Mouse (Mus musculus) WW6 (cell line): ENCODE data around the gene Mdk.

ENCODE experiments used
- DNase-seq: peaks from one replicate; pipeline ENCODE4 v3.0.0-alpha.2; 2013; ENCODE audit warnings: low read depth, low spot score

Gene Mdk

GRCm38 (mm10) chr2:91913328-91914110, 18.6 kb downstream of the Mdk start:
- DNase-seq = no peak

GRCm38 (mm10) chr2:91912616-91913015, 19.5 kb downstream of the Mdk start:
- no peak for DNase-seq

GRCm38 (mm10) chr2:91906141-91906540, 26.0 kb downstream of the Mdk start:
- no peak for DNase-seq

GRCm38 (mm10) chr2:91904618-91905307, 27.3 kb downstream of the Mdk start:
- DNase-seq = no peak

GRCm38 (mm10) chr2:91903171-91903925, 28.7 kb downstream of the Mdk start:
- no peak for DNase-seq

- DNase-seq = no peak
Measured at GRCm38 (mm10) chr2:91902336-91902735, 29.8 kb downstream of the Mdk start.

- DNase-seq = no peak
Measured at GRCm38 (mm10) chr2:91900431-91900830, 31.7 kb downstream of the Mdk start.

- DNase-seq = no peak
Measured at GRCm38 (mm10) chr2:91899141-91899540, 33.0 kb downstream of the Mdk start.

GRCm38 (mm10) chr2:91897968-91898367, 34.1 kb downstream of the Mdk start:
- no peak for DNase-seq

- DNase-seq = no peak
Measured at GRCm38 (mm10) chr2:91895401-91895800, 36.7 kb downstream of the Mdk start.

- DNase-seq = no peak
Measured at GRCm38 (mm10) chr2:91894716-91895115, 37.4 kb downstream of the Mdk start.

- no peak for DNase-seq
Measured at GRCm38 (mm10) chr2:91884616-91885015, 47.5 kb downstream of the Mdk start.

- no peak for DNase-seq
Measured at GRCm38 (mm10) chr2:91883961-91884360, 48.1 kb downstream of the Mdk start.
